Mouse (Mus musculus): ENCODE results near the gene Rps6kb2.

DNA sequence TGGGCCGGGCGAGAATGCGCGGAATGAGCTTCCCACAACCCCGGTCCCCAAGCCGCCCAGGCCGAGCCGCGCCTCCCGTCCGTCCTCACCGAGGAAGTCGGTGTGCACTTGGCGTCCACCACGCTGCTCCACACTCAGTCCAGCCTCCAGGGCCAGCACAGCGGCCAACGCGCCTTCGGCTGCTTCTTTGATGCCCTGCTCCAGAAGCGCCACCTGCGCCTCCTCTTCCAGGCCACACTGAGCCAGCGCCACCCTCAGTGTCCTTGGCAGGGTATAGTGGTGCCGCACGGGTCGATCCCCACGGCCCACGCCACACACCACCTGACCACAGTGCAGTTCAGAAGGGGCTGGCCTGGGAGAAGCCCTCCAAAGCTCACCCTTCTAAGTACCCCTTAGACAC lies 6.7 kb upstream of the Rps6kb2 start:
- no peak for TF ChIP-seq CTCF (IDR thresholded peaks at IDR 0.05; ENCODE audit: borderline replicate concordance, insufficient read depth, low read length)
- no peak for TF ChIP-seq POLR2A (IDR thresholded peaks at IDR 0.05; ENCODE audit: low read depth, low read length)
